Mouse (Mus musculus) embryonic facial prominence, embryonic 12.5 days (tissue): ENCODE results near the gene Alkbh8. TPM values are rescaled to one million over a fixed set of nuclear protein-coding genes. Genes with fewer than 3 reads are reported as not detected.
"Not testable (repeated sequence)": the region's sequence is repeated elsewhere in the genome, so short reads cannot be mapped to it uniquely, and the experiment has no call there.

Source experiments
- ATAC-seq: fragments of 200-750 bp; cut with Nextera tagmentation; 2 replicates; pipeline ENCODE4 v1.8.0; 2017; ENCODE audit not compliant: insufficient number of reproducible peaks, insufficient read depth, low FRiP score, low TSS enrichment
- H3K27ac ChIP-seq: fragments of 300-500 bp; sonication (generic); 2 replicates; pipeline ENCODE4 v1.5.1; 2016; ENCODE audit warnings: mild to moderate bottlenecking
- H3K27me3 ChIP-seq: fragments of 300-500 bp; sonication (generic); 2 replicates; pipeline ENCODE4 v1.6.1; 2016; ENCODE audit warnings: mild to moderate bottlenecking, moderate library complexity
- H3K36me3 ChIP-seq: fragments of 300-500 bp; sonication (generic); 2 replicates; pipeline ENCODE4 v1.6.1; 2016; ENCODE audit warnings: mild to moderate bottlenecking
- H3K4me1 ChIP-seq: fragments of 300-500 bp; sonication (generic); 2 replicates; pipeline ENCODE4 v1.6.1; 2016
- H3K4me2 ChIP-seq: fragments of 300-500 bp; sonication (generic); replicated peaks from 2 replicates; pipeline ENCODE4 v1.6.1; 2016; ENCODE audit warnings: mild to moderate bottlenecking, moderate library complexity
- H3K4me3 ChIP-seq: fragments of 300-500 bp; sonication (generic); 2 replicates; pipeline ENCODE4 v1.5.1; 2016; ENCODE audit warnings: mild to moderate bottlenecking
- H3K9ac ChIP-seq: fragments of 300-500 bp; sonication (generic); 2 replicates; pipeline ENCODE4 v1.6.1; 2016; ENCODE audit warnings: mild to moderate bottlenecking, moderate library complexity
- H3K9me3 ChIP-seq: fragments of 300-500 bp; sonication (generic); 2 replicates; pipeline ENCODE4 v1.6.1; 2016; ENCODE audit warnings: mild to moderate bottlenecking, moderate library complexity
- WGBS: fragments of 180-500 bp; shearing (Covaris S2); methylation state at CpG from one replicate; pipeline ENCODE4 v1.1.7; 2016; 5-methylcytosine and 5-hydroxymethylcytosine counted together
- polyA plus RNA-seq: library from polyadenylated mRNA; unstranded; fragments of >200 nt; fragmentation: Nextera tagmentation; extraction: Ambion mirVana; gene quantifications from 2 replicates; pipeline ENCODE4 v1.2.1, GENCODE M21; 2016

Alkbh8 gene
- 37.2 and 39.0 TPM in 2 replicates for polyA plus RNA-seq

- H3K27me3 ChIP-seq, result no peaks in the 10 kb centered on the region
- ATAC-seq, result peak; percentile 97
- H3K4me1 ChIP-seq, result no peaks in the 10 kb centered on the region
- H3K9me3 ChIP-seq, result no peaks in the 10 kb centered on the region
- peak within 1 kb of the TSS; percentile 59 for H3K4me3 ChIP-seq
- peak within 1 kb of the TSS; percentile 45 for H3K4me2 ChIP-seq
- H3K27ac ChIP-seq, result peak within 1 kb of the TSS; percentile 70
- peak within 1 kb of the TSS; percentile 51 for H3K9ac ChIP-seq
- WGBS, result 3% methylated on average over 20 of the region's 20 CpGs
- peaks cover 11% of the 10 kb centered on the region; the same call in 1 of the 2 replicates for H3K36me3 ChIP-seq
These were observed at the start of gene Alkbh8 for GRCm38 (mm10) chr9:3334962-3335767. Gene Alkbh8 (plus strand): TSS chr9:3335140.

- Histone ChIP-seq H3K27me3 (no peaks in the 10 kb centered on the region), H3K9ac (no peak overlapping the region), H3K4me2 (no peak overlapping the region), H3K9me3 (peaks cover 8% of the 10 kb centered on the region; the same call in 1 of the 2 replicates), H3K27ac (no peak overlapping the region), H3K4me3 (no peak overlapping the region), H3K36me3 (no peaks in the 10 kb centered on the region), H3K4me1 (no peaks in the 10 kb centered on the region)
- no peak for ATAC-seq
These were observed 25.6 kb upstream of the Alkbh8 start for GRCm38 (mm10) chr9:3309292-3309836.

- WGBS, result 78% methylated on average over 2 of the region's 2 CpGs
- Histone ChIP-seq H3K27me3 (no peaks in the 10 kb centered on the region), H3K27ac (no peak overlapping the region), H3K9me3 (peaks cover 8% of the 10 kb centered on the region; the same call in 1 of the 2 replicates), H3K4me1 (no peaks in the 10 kb centered on the region), H3K4me3 (no peak overlapping the region), H3K4me2 (no peak overlapping the region), H3K9ac (no peak overlapping the region), H3K36me3 (no peaks in the 10 kb centered on the region)
- ATAC-seq, result no peak
These were observed 24.9 kb upstream of the Alkbh8 start for GRCm38 (mm10) chr9:3310016-3310415.

- not testable (repeated sequence) for H3K36me3 ChIP-seq, H3K27ac ChIP-seq, H3K9me3 ChIP-seq, H3K4me2 ChIP-seq, H3K4me1 ChIP-seq, H3K9ac ChIP-seq, H3K27me3 ChIP-seq, H3K4me3 ChIP-seq, ATAC-seq
- 54% methylated on average over 9 of the region's 9 CpGs for WGBS
These were observed 7.4 kb upstream of the Alkbh8 start for GRCm38 (mm10) chr9:3327342-3328053.

GRCm38 (mm10) chr9:3328054-3328595 is 6.8 kb upstream of the Alkbh8 start:
- Histone ChIP-seq H3K4me1 (no peaks in the 10 kb centered on the region), H3K36me3 (no peaks in the 10 kb centered on the region), H3K4me3 (no peak overlapping the region), H3K27ac (no peak overlapping the region), H3K4me2 (no peak overlapping the region), H3K27me3 (no peaks in the 10 kb centered on the region), H3K9ac (no peak overlapping the region), H3K9me3 (no peaks in the 10 kb centered on the region)
- ATAC-seq, result no peak
- 74% methylated on average over 3 of the region's 3 CpGs for WGBS

- H3K9me3 ChIP-seq, result no peaks in the 10 kb centered on the region
- no peaks in the 10 kb centered on the region for H3K27me3 ChIP-seq
- no peak for ATAC-seq
- no peak overlapping the region for H3K9ac ChIP-seq
- H3K4me1 ChIP-seq, result no peaks in the 10 kb centered on the region
- H3K4me3 ChIP-seq, result no peak overlapping the region
- H3K27ac ChIP-seq, result no peak overlapping the region
- no peak overlapping the region for H3K4me2 ChIP-seq
- H3K36me3 ChIP-seq, result no peaks in the 10 kb centered on the region
These were observed 4.6 kb upstream of the Alkbh8 start for GRCm38 (mm10) chr9:3330319-3330718.

GRCm38 (mm10) chr9:3330737-3331384 is 4.1 kb upstream of the Alkbh8 start:
- H3K9ac ChIP-seq, result no peak overlapping the region
- no peak overlapping the region for H3K4me3 ChIP-seq
- no peak for ATAC-seq
- H3K9me3 ChIP-seq, result no peaks in the 10 kb centered on the region
- H3K36me3 ChIP-seq, result no peaks in the 10 kb centered on the region
- WGBS, result 79% methylated on average over 3 of the region's 3 CpGs
- H3K4me2 ChIP-seq, result no peak overlapping the region
- no peaks in the 10 kb centered on the region for H3K27me3 ChIP-seq
- no peak overlapping the region for H3K27ac ChIP-seq
- H3K4me1 ChIP-seq, result no peaks in the 10 kb centered on the region

- ATAC-seq, result no peak
- peaks cover 18% of the 10 kb centered on the region for H3K36me3 ChIP-seq
- WGBS, result 91% methylated on average over 3 of the region's 3 CpGs
- no peak overlapping the region for H3K9ac ChIP-seq
- H3K4me3 ChIP-seq, result no peak overlapping the region
- no peaks in the 10 kb centered on the region for H3K27me3 ChIP-seq
- peak overlapping the region; percentile 34 for H3K4me2 ChIP-seq
- H3K4me1 ChIP-seq, result no peaks in the 10 kb centered on the region
- H3K27ac ChIP-seq, result no peak overlapping the region
- no peaks in the 10 kb centered on the region for H3K9me3 ChIP-seq
These were observed 1.7 kb downstream of the Alkbh8 start for GRCm38 (mm10) chr9:3336661-3337060.

GRCm38 (mm10) chr9:3345136-3345535 is 10.2 kb downstream of the Alkbh8 start:
- no peak overlapping the region for H3K4me2 ChIP-seq
- H3K9me3 ChIP-seq, result no peaks in the 10 kb centered on the region
- H3K4me3 ChIP-seq, result no peak overlapping the region
- H3K36me3 ChIP-seq, result peaks cover 42% of the 10 kb centered on the region
- no peaks in the 10 kb centered on the region for H3K27me3 ChIP-seq
- no peak overlapping the region for H3K27ac ChIP-seq
- ATAC-seq, result no peak
- no peak overlapping the region for H3K9ac ChIP-seq
- no peaks in the 10 kb centered on the region for H3K4me1 ChIP-seq

GRCm38 (mm10) chr9:3345967-3346366 is 11.0 kb downstream of the Alkbh8 start:
- WGBS, result 63% methylated on average over 1 of the region's 1 CpGs
- Histone ChIP-seq H3K9me3 (no peaks in the 10 kb centered on the region), H3K4me3 (no peak overlapping the region), H3K4me2 (no peak overlapping the region), H3K9ac (no peak overlapping the region), H3K4me1 (no peaks in the 10 kb centered on the region), H3K27me3 (no peaks in the 10 kb centered on the region), H3K27ac (no peak overlapping the region), H3K36me3 (peaks cover 45% of the 10 kb centered on the region)
- ATAC-seq, result no peak

GRCm38 (mm10) chr9:3350056-3350455 is 15.1 kb downstream of the Alkbh8 start:
- 63% methylated on average over 1 of the region's 1 CpGs for WGBS
- Histone ChIP-seq H3K27me3 (no peaks in the 10 kb centered on the region), H3K4me3 (no peak overlapping the region), H3K4me2 (no peak overlapping the region), H3K36me3 (peaks cover 42% of the 10 kb centered on the region), H3K27ac (no peak overlapping the region), H3K4me1 (no peaks in the 10 kb centered on the region), H3K9me3 (no peaks in the 10 kb centered on the region), H3K9ac (no peak overlapping the region)
- ATAC-seq, result no peak
